Mouse (Mus musculus) lung, adult 2 months (tissue): ENCODE data around the gene Aloxe3. TPM values are rescaled to one million over a fixed set of nuclear protein-coding genes. Genes with fewer than 3 reads are reported as not detected.
A peak's percentile ranks its signal among the peaks of the same experiment; 100 is the strongest.

Experiments
- DNase-seq: peaks from one replicate; pipeline ENCODE4 v3.0.0; 2022
- H3K4me1 ChIP-seq: fragments of 200-500 bp; 2 replicates; pipeline ENCODE4 v1.6.1; 2011; ENCODE audit warnings: low read length; ENCODE audit not compliant: control insufficient read depth, insufficient read depth
- H3K4me3 ChIP-seq: fragments of 200-500 bp; replicated peaks from 2 replicates; pipeline ENCODE3; 2011; ENCODE audit warnings: low read depth, mild to moderate bottlenecking, control low read depth, low read length; ENCODE audit errors: extremely low read depth
- CTCF ChIP-seq: fragments of 200-500 bp; IDR thresholded peaks from 2 replicates; pipeline ENCODE4 v1.5.1; 2011; ENCODE audit warnings: mild to moderate bottlenecking, low read length, control low read depth; ENCODE audit not compliant: insufficient read depth
- POLR2A ChIP-seq: fragments of 200-500 bp; IDR thresholded peaks from 2 replicates; pipeline ENCODE4 v1.6.1; 2011; ENCODE audit warnings: low read depth, mild to moderate bottlenecking, control low read depth, low read length, borderline replicate concordance; ENCODE audit errors: extremely low read depth
- WGBS: fragments of 180-500 bp; shearing (Covaris S2); methylation state at CpG from one replicate; pipeline ENCODE4 v1.1.7; 2018; 5-methylcytosine and 5-hydroxymethylcytosine counted together
- polyA plus RNA-seq: library from polyadenylated mRNA; depleted of rRNA; stranded (reverse); fragments of >200 nt; gene quantifications from 2 replicates; pipeline ENCODE4 v1.2.3, GENCODE M21; 2012; rRNA removed

Aloxe3 gene
- polyA plus RNA-seq, 1 experiment = 23.9 TPM

DNA sequence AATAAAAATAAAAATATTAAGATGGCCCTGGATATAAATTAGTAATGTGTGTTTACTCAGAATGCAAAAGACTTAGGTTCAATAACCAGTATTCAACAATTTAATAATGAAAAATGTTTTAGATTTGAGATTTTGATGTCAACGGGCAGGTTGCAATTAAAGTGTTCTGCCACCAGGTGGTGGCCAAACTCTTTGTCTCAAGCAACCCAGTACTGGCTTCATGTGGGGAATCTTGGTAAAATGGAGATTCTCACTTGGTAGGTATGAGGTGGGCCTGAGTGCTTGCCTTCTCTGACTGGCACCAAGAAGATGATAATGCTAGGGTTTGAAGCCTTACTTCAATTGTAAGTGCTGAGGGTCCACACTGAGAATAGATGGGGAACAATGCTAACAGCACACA lies 67.1 kb downstream of the Aloxe3 start:
- Histone ChIP-seq H3K4me3 (no peak overlapping the region), H3K4me1 (no peaks in the 10 kb centered on the region; the same call in 1 of the 2 replicates)
- 2% methylated on average over 1 of the region's 1 CpGs for WGBS
- TF ChIP-seq POLR2A (no peak), CTCF (peak; percentile 43)
- DNase-seq = peak; percentile 12

DNA sequence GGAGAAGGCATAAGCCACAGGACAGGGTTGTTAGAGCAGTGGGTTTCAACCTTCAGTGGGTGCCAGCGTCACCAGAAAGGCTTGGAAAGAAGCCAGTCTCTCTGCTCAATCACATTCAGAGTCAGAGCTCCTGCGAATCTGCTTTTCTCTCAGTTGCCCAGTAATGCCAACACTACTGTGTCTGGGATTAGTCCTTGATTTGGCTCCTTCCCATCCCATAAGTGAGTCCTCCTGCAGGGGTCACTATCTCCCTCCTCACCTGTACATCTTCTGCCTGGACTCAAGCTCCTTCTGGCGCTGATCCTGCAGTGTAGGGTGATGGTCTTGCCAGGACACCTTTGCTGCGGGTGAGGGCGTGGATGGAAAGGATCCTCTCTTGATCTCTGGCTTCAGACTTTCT lies 71.1 kb downstream of the Aloxe3 start:
- TF ChIP-seq POLR2A (no peak), CTCF (no peak)
- no peak for DNase-seq
- Histone ChIP-seq H3K4me1 (no peaks in the 10 kb centered on the region; the same call in 1 of the 2 replicates), H3K4me3 (no peak overlapping the region)
- 9% methylated on average over 5 of the region's 5 CpGs for WGBS

DNA sequence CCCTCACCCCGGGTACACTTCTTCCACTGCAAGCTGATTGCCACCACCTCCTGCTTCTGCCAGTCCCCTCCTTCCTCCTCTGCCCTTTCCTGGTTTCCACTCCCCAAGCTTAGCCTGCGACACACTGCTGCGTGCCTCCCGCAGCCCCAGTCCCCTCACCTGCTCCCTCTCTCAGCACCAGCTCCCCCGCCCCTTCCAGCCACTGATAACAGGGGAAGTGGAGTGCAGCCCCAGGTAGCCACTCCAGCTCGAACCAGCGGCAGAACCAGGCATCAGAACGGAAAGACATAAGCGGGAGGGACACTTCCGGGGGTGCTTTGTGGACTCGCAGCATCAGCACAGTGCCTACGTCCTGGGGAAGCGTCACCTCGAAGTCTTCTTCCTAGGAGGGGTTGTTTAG lies 71.5 kb downstream of the Aloxe3 start:
- no peak for DNase-seq
- no peak overlapping the region for H3K4me3 ChIP-seq
- no peaks in the 10 kb centered on the region; the same call in 1 of the 2 replicates for H3K4me1 ChIP-seq
- TF ChIP-seq POLR2A (no peak), CTCF (no peak)
- under 1% methylated on average over 14 of the region's 14 CpGs for WGBS

DNA sequence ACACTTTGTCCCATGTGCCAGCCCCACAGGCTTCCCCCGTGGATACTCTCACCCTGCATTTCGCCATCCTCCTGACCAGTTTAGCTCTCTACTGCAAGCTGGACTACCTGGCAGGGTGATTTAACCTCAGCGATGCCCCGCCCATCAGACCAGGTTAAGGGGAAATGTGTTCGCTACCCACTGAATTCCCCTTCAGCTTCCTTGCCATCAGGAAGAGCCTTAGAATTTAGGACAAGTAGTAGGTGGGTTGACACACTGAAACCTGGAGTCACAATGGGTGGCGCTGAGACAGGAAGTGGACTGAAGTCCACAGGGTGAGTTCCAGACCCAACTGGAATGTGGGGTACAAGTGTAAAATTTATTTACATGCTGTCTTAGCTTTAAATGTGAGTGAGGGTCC lies 72.0 kb downstream of the Aloxe3 start, which contains the start of gene Alox8:
Gene Alox8, minus strand, starts transcription at position 101 of the 400 bp plus-strand sequence.
- Histone ChIP-seq H3K4me3 (no peak within 1 kb of the TSS), H3K4me1 (no peaks in the 10 kb centered on the region; the same call in 1 of the 2 replicates)
- WGBS = 36% methylated on average over 6 of the region's 6 CpGs
- DNase-seq = no peak
- TF ChIP-seq CTCF (no peak), POLR2A (no peak)

Other genes starting within 250 kb of the Aloxe3 start
- 0.14 and 1.4 TPM in 2 replicates for gene Rnf222, start 237.3 kb upstream of the Aloxe3 start, polyA plus RNA-seq
- 469 and 674 TPM in 2 replicates for gene Rpl26, start 224.3 kb upstream of the Aloxe3 start, polyA plus RNA-seq
- gene Odf4, start 198.8 kb upstream of the Aloxe3 start, polyA plus RNA-seq = 0.19 and 0.25 TPM in 2 replicates
- gene Arhgef15, start 168.4 kb upstream of the Aloxe3 start, polyA plus RNA-seq = 359 and 419 TPM in 2 replicates
- gene Slc25a35, start 157.8 kb upstream of the Aloxe3 start, polyA plus RNA-seq = 34.0 and 40.4 TPM in 2 replicates
- 11.6 and 15.4 TPM in 2 replicates for gene Rangrf, start 150.7 kb upstream of the Aloxe3 start, polyA plus RNA-seq
- gene Pfas, start 117.4 kb upstream of the Aloxe3 start, polyA plus RNA-seq = 10.0 and 11.3 TPM in 2 replicates
- gene Ctc1, start 110.0 kb upstream of the Aloxe3 start, polyA plus RNA-seq = 23.7 and 30.1 TPM in 2 replicates
- 3.2 and 6.8 TPM in 2 replicates for gene Aurkb, start 80.2 kb upstream of the Aloxe3 start, polyA plus RNA-seq
- gene Borcs6, start 66.2 kb upstream of the Aloxe3 start, polyA plus RNA-seq = 21.0 and 22.8 TPM in 2 replicates
- gene Tmem107, start 55.1 kb upstream of the Aloxe3 start, polyA plus RNA-seq = 69.8 and 75.7 TPM in 2 replicates
- gene Vamp2, start 37.4 kb upstream of the Aloxe3 start, polyA plus RNA-seq = 120 and 129 TPM in 2 replicates
- gene Per1, start 30.7 kb upstream of the Aloxe3 start, polyA plus RNA-seq = 36.8 and 78.5 TPM in 2 replicates
- 0.25 and 0.95 TPM in 2 replicates for gene Hes7, start 5.5 kb upstream of the Aloxe3 start, polyA plus RNA-seq
- gene 9130213A22Rik, start 3.3 kb upstream of the Aloxe3 start, polyA plus RNA-seq = 1.1 and 1.2 TPM in 2 replicates
- gene Alox12b, start 31.1 kb downstream of the Aloxe3 start, polyA plus RNA-seq = 43.9 TPM in 1 of 2 replicates, not detected in the other
- gene Alox8, start 71.9 kb downstream of the Aloxe3 start, polyA plus RNA-seq = not detected in 2 replicates
- gene Gucy2e, start 111.1 kb downstream of the Aloxe3 start, polyA plus RNA-seq = not detected in 2 replicates
- 5.0 and 6.9 TPM in 2 replicates for gene Cntrob, start 197.9 kb downstream of the Aloxe3 start, polyA plus RNA-seq
- 26.7 and 48.5 TPM in 2 replicates for gene Trappc1, start 198.1 kb downstream of the Aloxe3 start, polyA plus RNA-seq
- 1.6 and 2.2 TPM in 2 replicates for gene Kcnab3, start 200.4 kb downstream of the Aloxe3 start, polyA plus RNA-seq
- 1.0 and 4.3 TPM in 2 replicates for gene Rnf227, start 214.6 kb downstream of the Aloxe3 start, polyA plus RNA-seq
- 120 and 135 TPM in 2 replicates for gene Chd3, start 243.5 kb downstream of the Aloxe3 start, polyA plus RNA-seq